Comparison of ENCODE assay signal across 7 mouse cellular contexts in the genomic region with DNA sequence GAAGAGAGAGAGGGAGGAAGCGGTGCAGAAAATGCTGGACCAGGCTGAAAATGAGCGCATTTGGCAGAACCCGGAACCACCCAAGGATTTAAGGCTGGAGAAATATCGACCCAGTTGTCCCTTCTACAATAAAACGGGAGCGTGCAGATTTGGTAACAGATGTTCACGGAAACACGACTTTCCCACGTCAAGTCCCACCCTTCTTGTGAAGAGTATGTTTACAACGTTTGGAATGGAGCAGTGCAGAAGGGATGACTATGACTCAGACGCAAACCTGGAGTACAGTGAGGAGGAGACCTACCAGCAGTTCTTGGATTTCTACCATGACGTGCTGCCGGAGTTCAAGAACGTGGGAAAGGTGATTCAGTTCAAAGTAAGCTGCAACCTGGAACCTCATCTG. TPM values are rescaled to one million over a fixed set of nuclear protein-coding genes. Genes with fewer than 3 reads are reported as not detected.
A peak's percentile ranks its signal among the peaks of the same experiment; 100 is the strongest.
DNase-seq lines count a peak whose midpoint lies in the region; ATAC-seq and TF ChIP-seq lines count a peak whose summit lies in the region.

No protein-coding gene starts in this region.

- no peaks in the 10 kb centered on the region for H3K27me3 ChIP-seq in embryonic facial prominence, embryonic 14.5 days (replicated peaks; ENCODE audit: control insufficient read depth, insufficient read depth, low read length)
- no peaks in the 10 kb centered on the region for H3K27me3 ChIP-seq in intestine, embryonic 16.5 days (replicated peaks; ENCODE audit: control insufficient read depth, insufficient read depth, low read length)
- no peaks in the 10 kb centered on the region for H3K27me3 ChIP-seq in myocyte (ENCODE audit: control insufficient read depth, insufficient read depth, insufficient read length)

- TF ChIP-seq POLR2A in myocyte (IDR thresholded peaks at IDR 0.05; ENCODE audit: insufficient read length, low read depth) = no peak

- H3K36me3 ChIP-seq in embryonic facial prominence, embryonic 14.5 days (ENCODE audit: control insufficient read depth, insufficient read depth, low read length) = peaks cover 56% of the 10 kb centered on the region
- peaks cover 14% of the 10 kb centered on the region for H3K36me3 ChIP-seq in intestine, embryonic 16.5 days (ENCODE audit: control insufficient read depth, insufficient read depth, low read length)
- no peaks in the 10 kb centered on the region for H3K36me3 ChIP-seq in myocyte (ENCODE audit: control insufficient read depth, insufficient read depth)

- H3K4me3 ChIP-seq in embryonic facial prominence, embryonic 14.5 days (ENCODE audit: low read depth, low read length) = peak overlapping the region; percentile 60
- H3K4me3 ChIP-seq in intestine, embryonic 16.5 days (ENCODE audit: low read length) = peak overlapping the region; percentile 54
- peak overlapping the region; percentile 64 for H3K4me3 ChIP-seq in myocyte

- peak; percentile 22 for DNase-seq in right cerebral cortex, postnatal 25 days
- DNase-seq in right cerebral cortex, postnatal 4 days = no peak
- DNase-seq in embryonic facial prominence, embryonic 14.5 days (ENCODE audit: low spot score) = peak; percentile 31
- no peak for DNase-seq in cerebellum, postnatal 14 days

- peak overlapping the region; percentile 67 for H3K9ac ChIP-seq in embryonic facial prominence, embryonic 14.5 days (ENCODE audit: low read depth, low read length)
- H3K9ac ChIP-seq in intestine, embryonic 16.5 days (ENCODE audit: low read depth, low read length) = peak overlapping the region; percentile 66

- peak overlapping the region; percentile 61 for H3K4me2 ChIP-seq in embryonic facial prominence, embryonic 14.5 days (ENCODE audit: low read depth, low read length)
- H3K4me2 ChIP-seq in intestine, embryonic 16.5 days (ENCODE audit: low read depth, low read length) = peak overlapping the region; percentile 55
- H3K4me2 ChIP-seq in myocyte (ENCODE audit: low read depth) = peak overlapping the region; percentile 66

- ATAC-seq in embryonic facial prominence, embryonic 14.5 days (ENCODE audit: low read depth) = no peak
- 0 out of 2 replicates have a peak, but pooled peaks have one; percentile 41 for ATAC-seq in intestine, embryonic 16.5 days
- ATAC-seq in granulocyte monocyte progenitor cell, adult 5-6 weeks (replicated peaks; ENCODE audit: poor library complexity, severe bottlenecking) = no peak

- peaks cover 45% of the 10 kb centered on the region for H3K9me3 ChIP-seq in embryonic facial prominence, embryonic 14.5 days (ENCODE audit: control insufficient read depth, low read length)
- peaks cover 26% of the 10 kb centered on the region for H3K9me3 ChIP-seq in intestine, embryonic 16.5 days (ENCODE audit: control insufficient read depth, low read length)

- no peaks in the 10 kb centered on the region for H3K4me1 ChIP-seq in embryonic facial prominence, embryonic 14.5 days (ENCODE audit: control insufficient read depth, insufficient read depth, low read length)
- no peaks in the 10 kb centered on the region; the same call in 1 of the 2 replicates for H3K4me1 ChIP-seq in intestine, embryonic 16.5 days (ENCODE audit: control insufficient read depth, insufficient read depth, low read length)

- peaks cover 79% of the 10 kb centered on the region for H3K79me2 ChIP-seq in myocyte (ENCODE audit: control insufficient read depth, insufficient read depth)

- WGBS in embryonic facial prominence, embryonic 14.5 days = 50% methylated on average over 14 of the region's 14 CpGs
- 39% methylated on average over 14 of the region's 14 CpGs for WGBS in intestine, embryonic 16.5 days

- H3ac ChIP-seq in myocyte (ENCODE audit: control insufficient read depth, insufficient read length) = peak overlapping the region; percentile 12

- H3K27ac ChIP-seq in embryonic facial prominence, embryonic 14.5 days (replicated peaks; ENCODE audit: low read depth, low read length) = peak overlapping the region; percentile 85
- peak overlapping the region; percentile 74 for H3K27ac ChIP-seq in intestine, embryonic 16.5 days (ENCODE audit: low read length)

TF ChIP-seq in myocyte, 11 proteins besides CTCF, POLR2A, EP300 and RAD21:
- TF ChIP-seq E2F4 (IDR thresholded peaks at IDR 0.05; ENCODE audit: insufficient read depth) (no peak), TCF3 (IDR thresholded peaks at IDR 0.05; ENCODE audit: insufficient read length, low read depth) (no peak), CEBPB (IDR thresholded peaks at IDR 0.05; ENCODE audit: insufficient read depth, poor library complexity, severe bottlenecking) (no peak), POLR2AphosphoS2 (IDR thresholded peaks at IDR 0.05; ENCODE audit: insufficient read length, low read depth) (no peak), MAX (IDR thresholded peaks at IDR 0.05; ENCODE audit: low read depth) (no peak), REST (IDR thresholded peaks at IDR 0.05; ENCODE audit: insufficient read depth, insufficient read length) (no peak), MYOG (IDR thresholded peaks at IDR 0.05; ENCODE audit: control insufficient read depth in 1 of 3, insufficient read depth in 1 of 3, insufficient read length in 2 of 3, low read depth in 2 of 3) (no peak), USF1 (IDR thresholded peaks at IDR 0.05; ENCODE audit: low read depth) (no peak), TCF12 (IDR thresholded peaks at IDR 0.05; ENCODE audit: insufficient read depth, poor library complexity, severe bottlenecking) (no peak), MYOD1 (IDR thresholded peaks at IDR 0.05; ENCODE audit: control insufficient read depth in 1 of 3, insufficient read length in 2 of 3, low read depth in 2 of 3) (no peak), SRF (IDR thresholded peaks at IDR 0.05; ENCODE audit: control insufficient read depth, insufficient read length, low read depth) (no peak)

RNA-seq across cellular contexts. Expression of a gene that starts 1.8 kb away (rescaled TPM):
- polyA plus RNA-seq in embryonic facial prominence, embryonic 14.5 days (2014; fragmentation: Nextera tagmentation; extraction: Ambion mirVana) = 3.5 and 3.8 TPM in 2 replicates
- 1.8 and 2.2 TPM in 2 replicates for polyA plus RNA-seq in intestine, embryonic 16.5 days (2015; fragmentation: Nextera tagmentation; extraction: Ambion mirVana)
- 5.6 TPM for polyA plus RNA-seq in myocyte (2012; fragmentation: generic; extraction: Trizol)
- 3.2 and 4.1 TPM in 2 replicates for total RNA-seq in granulocyte monocyte progenitor cell, adult 5-6 weeks (2014; fragmentation: Nextera tagmentation)
- total RNA-seq in granulocyte monocyte progenitor cell, adult 5-6 weeks (2017) = 4.5 and 9.3 TPM in 2 replicates

RNA-seq across cellular contexts. Expression of a gene that starts 8.3 kb away (rescaled TPM):
- 13.6 and 15.0 TPM in 2 replicates for polyA plus RNA-seq in embryonic facial prominence, embryonic 14.5 days (2014; fragmentation: Nextera tagmentation; extraction: Ambion mirVana)
- 11.2 and 12.0 TPM in 2 replicates for polyA plus RNA-seq in intestine, embryonic 16.5 days (2015; fragmentation: Nextera tagmentation; extraction: Ambion mirVana)
- 1.9 TPM for polyA plus RNA-seq in myocyte (2012; fragmentation: generic; extraction: Trizol)
- 70.6 and 93.5 TPM in 2 replicates for total RNA-seq in granulocyte monocyte progenitor cell, adult 5-6 weeks (2014; fragmentation: Nextera tagmentation)
- 48.6 and 74.5 TPM in 2 replicates for total RNA-seq in granulocyte monocyte progenitor cell, adult 5-6 weeks (2017)

RNA-seq across cellular contexts. Expression of a gene that starts 8.6 kb away (rescaled TPM):
- polyA plus RNA-seq in embryonic facial prominence, embryonic 14.5 days (2014; fragmentation: Nextera tagmentation; extraction: Ambion mirVana) = 374 and 376 TPM in 2 replicates
- polyA plus RNA-seq in intestine, embryonic 16.5 days (2015; fragmentation: Nextera tagmentation; extraction: Ambion mirVana) = 320 and 339 TPM in 2 replicates
- 174 TPM for polyA plus RNA-seq in myocyte (2012; fragmentation: generic; extraction: Trizol)
- 95.6 and 97.6 TPM in 2 replicates for total RNA-seq in granulocyte monocyte progenitor cell, adult 5-6 weeks (2014; fragmentation: Nextera tagmentation)
- 119 and 143 TPM in 2 replicates for total RNA-seq in granulocyte monocyte progenitor cell, adult 5-6 weeks (2017)

RNA-seq across cellular contexts. Expression of a gene that starts 16.7 kb away (rescaled TPM):
- polyA plus RNA-seq in embryonic facial prominence, embryonic 14.5 days (2014; fragmentation: Nextera tagmentation; extraction: Ambion mirVana) = 267 and 291 TPM in 2 replicates
- polyA plus RNA-seq in intestine, embryonic 16.5 days (2015; fragmentation: Nextera tagmentation; extraction: Ambion mirVana) = 214 and 241 TPM in 2 replicates
- polyA plus RNA-seq in myocyte (2012; fragmentation: generic; extraction: Trizol) = 187 TPM
- total RNA-seq in granulocyte monocyte progenitor cell, adult 5-6 weeks (2014; fragmentation: Nextera tagmentation) = 190 and 205 TPM in 2 replicates
- 260 and 305 TPM in 2 replicates for total RNA-seq in granulocyte monocyte progenitor cell, adult 5-6 weeks (2017)

RNA-seq across cellular contexts. Expression of a gene that starts 33.7 kb away (rescaled TPM):
- 6.7 and 11.8 TPM in 2 replicates for polyA plus RNA-seq in embryonic facial prominence, embryonic 14.5 days (2014; fragmentation: Nextera tagmentation; extraction: Ambion mirVana)
- 1.5 and 2.7 TPM in 2 replicates for polyA plus RNA-seq in intestine, embryonic 16.5 days (2015; fragmentation: Nextera tagmentation; extraction: Ambion mirVana)
- 0.77 TPM for polyA plus RNA-seq in myocyte (2012; fragmentation: generic; extraction: Trizol)
- total RNA-seq in granulocyte monocyte progenitor cell, adult 5-6 weeks (2014; fragmentation: Nextera tagmentation) = 2.4 and 3.6 TPM in 2 replicates
- total RNA-seq in granulocyte monocyte progenitor cell, adult 5-6 weeks (2017) = 1.3 and 1.7 TPM in 2 replicates

Comparison
In these comparisons a context has a peak if more than half of its experiments do, and no peak if none do; other contexts are left out.
1. DNase-seq: peak in right cerebral cortex, postnatal 25 days (single experiment) and embryonic facial prominence, embryonic 14.5 days (single experiment); none in right cerebral cortex, postnatal 4 days (single experiment) and cerebellum, postnatal 14 days (0 of 2).
2. Peak in every context shown above with its lines, with median percentiles within 50 percentile points of each other: H3K4me2 ChIP-seq and H3K4me3 ChIP-seq.